Mouse (Mus musculus) monocyte, adult 2 months (primary cell): Measurements from ENCODE around the gene Thumpd3.

Experiments used
- DNase-seq, 2 experiments: peaks; one replicate each; pipeline ENCODE4 v3.0.0; 2022; ENCODE audit warnings: low spot score in 2 of 2, low read depth in 1 of 2

Thumpd3 gene

DNA sequence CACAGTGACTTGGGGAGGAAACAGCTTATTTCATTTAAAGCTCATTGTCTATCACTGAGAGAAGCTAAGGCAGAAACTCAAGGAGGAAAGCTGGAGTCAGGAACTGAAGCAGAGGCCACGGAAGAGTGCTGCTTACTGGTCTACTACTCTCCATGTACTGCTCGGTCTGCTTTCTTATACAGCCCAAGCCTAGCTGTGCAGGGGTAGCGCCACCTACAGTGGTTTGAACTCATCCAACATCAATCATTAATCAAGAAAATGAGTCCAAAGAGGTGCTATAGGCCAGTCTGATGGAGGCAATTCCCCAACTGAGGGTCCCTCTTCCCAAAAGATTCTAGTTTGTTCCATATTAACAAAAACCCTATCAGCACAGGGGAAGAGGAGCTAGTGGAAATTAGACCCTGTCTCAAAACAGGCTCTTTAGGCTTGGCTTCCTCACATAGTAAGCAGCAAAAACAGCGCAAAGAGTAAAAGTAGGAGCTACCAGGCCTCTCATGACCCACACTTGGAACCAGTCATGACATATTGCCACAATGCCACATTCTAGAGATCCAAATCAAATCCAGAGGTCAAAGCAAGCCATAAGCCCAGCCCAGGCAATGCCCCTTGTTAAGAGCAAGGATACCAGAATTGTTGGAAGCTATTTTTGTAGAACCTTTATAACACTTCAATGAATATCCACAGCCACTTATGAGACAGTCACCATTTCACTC is 9.4 kb upstream of the Thumpd3 start:
- no peak for DNase-seq

DNA sequence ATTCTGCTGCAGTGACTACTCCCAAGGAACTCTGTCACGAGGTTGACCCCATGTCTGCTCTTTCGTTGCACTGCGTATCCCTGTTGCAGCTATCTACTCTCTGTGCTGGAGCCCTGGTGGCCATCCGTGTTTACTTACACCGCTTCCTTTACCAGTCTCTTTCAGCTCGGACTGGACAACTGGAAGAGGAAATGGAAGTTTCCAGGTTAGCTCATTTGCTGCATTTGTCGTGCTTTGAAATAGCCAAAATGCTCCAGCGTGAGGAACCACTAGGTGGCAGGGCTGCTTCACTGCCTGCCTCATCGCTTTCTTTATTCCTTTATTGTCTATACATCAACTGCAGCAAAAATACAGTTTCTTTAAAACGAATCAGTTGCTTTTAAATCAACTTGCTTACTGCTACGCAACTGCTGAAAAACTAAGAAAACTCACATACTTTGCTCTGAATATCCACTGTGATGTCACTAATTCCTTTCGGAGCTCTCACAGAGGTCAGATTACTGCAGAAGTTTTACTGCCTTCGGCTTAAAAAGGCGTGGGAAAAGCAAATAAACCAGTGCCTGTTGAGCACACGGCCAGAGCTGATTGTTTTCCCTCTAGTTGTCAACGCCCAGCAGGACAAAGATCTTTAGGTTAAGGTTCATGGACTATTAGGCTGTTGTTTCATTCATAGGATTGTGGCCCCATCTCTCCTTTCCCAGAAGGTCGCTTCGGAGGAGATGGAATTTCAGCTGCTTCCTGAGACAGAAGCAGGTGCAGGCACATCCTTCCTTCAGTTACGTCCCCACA is 7.9 kb upstream of the Thumpd3 start:
- peak; percentile 42 to 48 for DNase-seq

DNA sequence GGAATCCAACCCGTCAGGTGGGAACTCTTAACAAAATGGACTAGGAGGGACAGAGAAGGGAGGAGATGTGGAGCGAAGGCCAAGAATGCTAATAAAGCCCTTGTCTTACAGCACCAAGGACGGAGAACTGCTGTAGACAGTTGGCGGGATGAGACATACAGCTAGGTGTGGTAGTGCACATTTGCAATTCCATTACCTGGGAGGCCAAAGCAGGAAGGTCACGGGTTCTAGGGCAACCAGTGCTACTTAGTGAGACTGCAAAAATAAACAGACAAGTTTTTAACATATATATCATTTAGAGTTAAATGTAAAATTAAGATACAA is 7.3 kb upstream of the Thumpd3 start:
- DNase-seq, result no peak

DNA sequence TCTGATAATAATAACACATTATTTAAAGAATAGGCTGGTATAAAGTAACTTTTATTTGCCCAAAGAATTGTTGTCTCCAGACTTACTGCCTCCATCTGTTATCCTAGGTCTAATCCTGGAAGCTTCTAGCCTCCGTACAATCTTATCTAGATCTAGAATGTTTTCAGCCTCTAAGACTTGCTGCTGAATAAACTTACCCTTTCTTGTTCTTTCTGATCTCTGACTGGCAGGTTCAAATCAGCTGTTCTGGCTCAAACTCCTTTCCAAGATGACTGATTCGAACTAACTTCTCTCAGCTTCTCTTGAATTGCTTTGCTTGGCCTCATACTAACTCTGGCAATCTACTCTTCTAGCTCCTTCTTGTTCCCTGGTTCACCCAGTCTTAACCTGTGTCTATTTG is 5.7 kb upstream of the Thumpd3 start:
- no peak for DNase-seq

DNA sequence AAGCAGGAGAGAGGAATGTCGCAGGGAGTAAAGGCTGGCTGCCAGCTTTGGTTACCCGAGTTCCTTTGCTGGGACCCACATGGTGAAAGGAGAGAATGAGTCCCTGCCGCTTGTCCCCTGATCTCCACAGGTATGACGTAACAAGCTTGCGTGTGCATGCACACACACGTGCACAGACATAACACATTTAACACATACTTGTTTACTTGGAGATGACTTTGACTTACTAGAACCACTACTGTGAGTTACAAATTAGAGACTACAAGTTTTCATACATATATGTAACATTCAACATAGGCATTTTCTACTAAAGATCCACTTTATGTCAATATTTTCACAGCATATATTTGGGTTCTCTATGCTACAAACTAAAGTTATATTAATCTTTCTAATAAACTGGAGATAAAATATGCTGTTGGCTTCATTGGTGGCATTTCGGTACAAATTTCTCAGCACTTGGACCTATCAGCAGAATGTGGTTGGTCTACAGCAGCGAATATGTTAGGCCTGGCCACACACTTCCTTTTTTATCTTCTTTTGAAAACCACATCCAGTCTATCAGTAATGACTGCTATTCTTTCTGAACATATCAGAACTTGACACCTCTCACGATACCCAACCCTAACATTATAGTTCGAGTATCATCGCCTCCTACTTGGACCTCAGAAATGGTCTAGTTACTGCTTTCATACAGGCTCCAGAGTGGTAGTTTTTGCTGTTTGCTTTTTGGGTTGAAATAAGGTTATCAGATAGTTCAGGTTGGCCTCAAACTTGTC is 4.6 kb upstream of the Thumpd3 start:
- DNase-seq, result no peak

DNA sequence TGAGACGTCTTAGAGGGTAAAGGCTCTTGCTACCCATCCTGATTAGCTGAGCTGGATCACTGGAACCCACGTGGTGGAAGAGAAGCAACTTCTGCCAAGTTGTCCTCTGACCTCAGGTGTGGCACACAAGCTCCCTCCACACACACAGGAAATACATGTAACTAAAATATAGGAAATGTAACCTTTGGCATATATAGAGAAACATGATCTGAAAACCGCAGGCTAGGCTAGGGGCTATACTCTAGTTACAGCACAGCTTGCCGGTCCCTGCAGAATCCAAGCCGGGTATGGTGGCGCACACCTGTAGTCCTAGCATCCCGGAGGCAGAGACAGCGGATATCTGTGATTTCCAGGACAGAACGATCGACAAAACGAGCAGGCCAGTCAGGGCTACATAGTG is 450 bp upstream of the Thumpd3 start:
- DNase-seq, result no peak

DNA sequence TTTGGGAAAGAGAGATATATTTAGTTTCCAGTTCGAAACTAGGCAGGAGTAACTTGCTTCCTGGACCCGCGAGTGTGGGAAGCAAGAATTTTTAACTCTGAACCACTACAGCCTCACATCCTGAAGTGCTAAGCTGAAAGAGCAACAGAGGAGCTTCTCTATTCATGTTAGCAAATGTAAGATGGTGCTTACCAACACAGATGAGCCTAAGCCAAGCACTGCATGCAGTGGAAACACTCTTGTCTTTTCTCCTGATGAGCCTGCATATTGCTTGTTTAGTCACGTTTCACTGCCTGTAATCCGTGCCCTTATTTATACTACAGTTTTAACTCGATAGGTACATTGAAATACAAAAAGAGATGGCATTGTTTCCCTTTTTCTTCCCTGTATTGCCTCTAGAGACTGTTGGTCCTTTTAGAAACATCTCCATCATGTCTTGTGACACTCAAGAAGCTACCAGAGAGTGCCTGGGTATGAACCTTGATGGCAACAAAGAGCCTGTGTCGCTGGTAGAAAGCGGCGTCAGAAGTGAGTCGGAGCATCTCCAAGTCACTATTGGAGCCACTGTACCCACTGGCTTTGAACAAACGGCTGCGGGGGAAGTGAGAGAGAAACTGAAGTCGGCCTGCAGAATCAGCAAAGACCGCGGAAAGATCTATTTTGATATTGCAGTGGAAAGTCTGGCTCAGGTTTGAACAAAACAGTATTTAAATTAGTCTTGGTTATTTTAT is 1.2 kb downstream of the Thumpd3 start:
- no peak for DNase-seq

DNA sequence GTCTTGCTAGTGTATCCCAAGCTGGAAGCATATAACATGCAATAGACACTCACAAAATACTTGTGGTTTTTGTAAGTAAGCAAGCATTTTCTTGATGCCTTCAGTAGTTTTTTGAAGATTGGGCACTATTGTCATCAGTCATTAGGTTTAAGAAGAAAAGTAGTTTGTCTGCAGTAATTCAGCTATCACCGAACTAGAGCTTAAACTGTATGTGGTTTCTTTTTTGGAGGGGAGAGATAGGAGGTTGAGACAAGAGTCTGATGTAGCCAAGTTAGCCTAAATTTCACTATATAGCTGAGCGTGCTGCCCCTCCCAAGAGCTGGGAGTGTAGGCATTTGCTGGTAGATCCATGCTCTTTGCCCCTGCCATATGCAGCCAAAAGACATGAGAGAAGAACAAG is 2.3 kb downstream of the Thumpd3 start:
- no peak for DNase-seq

DNA sequence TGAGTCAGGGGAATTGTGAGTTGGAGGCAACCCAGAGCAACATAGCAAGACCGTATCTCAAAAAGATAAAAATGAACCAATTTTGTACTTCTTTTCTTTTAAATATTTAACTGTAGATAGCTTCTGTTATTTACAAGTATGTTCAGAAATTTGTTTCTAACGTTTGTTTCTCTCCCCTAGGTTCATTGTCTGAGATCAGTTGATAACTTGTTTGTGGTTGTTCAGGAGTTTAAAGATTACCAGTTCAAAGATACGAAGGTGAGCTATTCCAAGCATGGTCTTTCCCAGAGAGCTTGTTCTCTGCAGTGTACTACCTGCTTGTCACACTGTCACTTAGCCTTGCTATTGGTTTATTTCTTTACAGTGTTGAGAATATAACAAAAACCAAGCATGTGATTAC is 3.1 kb downstream of the Thumpd3 start:
- no peak for DNase-seq

DNA sequence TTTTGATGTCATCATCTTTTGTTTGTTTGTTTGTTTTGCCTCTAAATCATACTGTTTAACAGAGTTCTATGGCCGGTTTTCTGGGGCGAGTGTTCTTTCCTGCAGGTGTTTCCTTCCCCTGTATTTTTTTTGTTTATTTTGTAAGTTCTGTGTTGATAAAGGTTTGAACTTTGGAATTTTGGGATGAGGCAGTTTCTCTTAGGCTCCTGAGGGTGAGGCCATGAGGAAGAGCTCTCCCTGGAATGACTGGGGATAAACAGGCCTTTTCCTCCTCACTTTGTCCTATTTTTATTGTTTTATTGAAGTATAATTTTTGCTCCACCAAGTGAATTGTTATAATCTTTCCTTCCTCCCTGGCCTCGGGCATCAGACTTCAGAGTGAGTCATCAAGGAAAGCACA is 6.9 kb downstream of the Thumpd3 start:
- DNase-seq, result no peak

DNA sequence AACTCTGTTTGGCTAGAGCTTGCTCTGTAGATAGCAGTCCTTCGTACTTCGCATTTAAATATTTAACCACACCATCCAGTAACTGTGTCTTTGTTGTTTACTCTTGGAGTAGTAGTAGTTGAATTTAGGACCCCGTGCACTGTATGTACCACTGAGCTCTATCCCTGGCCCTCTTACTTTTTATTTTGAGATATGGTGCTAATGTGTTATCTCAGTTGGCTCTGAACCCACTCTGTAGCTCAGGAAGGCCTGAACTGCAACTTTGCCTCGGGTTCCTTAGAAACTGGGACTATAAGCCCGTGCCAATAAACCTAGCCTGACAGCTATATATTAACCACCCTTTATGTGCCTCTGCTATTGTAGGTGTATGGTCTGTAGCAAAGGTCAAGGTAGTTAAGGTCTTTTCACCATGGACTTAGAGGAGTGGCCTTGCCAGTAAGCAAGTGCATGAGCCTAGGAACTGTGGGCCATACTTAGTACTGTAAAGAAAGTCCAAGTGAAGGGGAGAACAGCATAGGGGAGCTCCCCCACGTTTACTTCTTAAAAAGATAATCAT is 8.6 kb downstream of the Thumpd3 start:
- DNase-seq, result no peak

DNA sequence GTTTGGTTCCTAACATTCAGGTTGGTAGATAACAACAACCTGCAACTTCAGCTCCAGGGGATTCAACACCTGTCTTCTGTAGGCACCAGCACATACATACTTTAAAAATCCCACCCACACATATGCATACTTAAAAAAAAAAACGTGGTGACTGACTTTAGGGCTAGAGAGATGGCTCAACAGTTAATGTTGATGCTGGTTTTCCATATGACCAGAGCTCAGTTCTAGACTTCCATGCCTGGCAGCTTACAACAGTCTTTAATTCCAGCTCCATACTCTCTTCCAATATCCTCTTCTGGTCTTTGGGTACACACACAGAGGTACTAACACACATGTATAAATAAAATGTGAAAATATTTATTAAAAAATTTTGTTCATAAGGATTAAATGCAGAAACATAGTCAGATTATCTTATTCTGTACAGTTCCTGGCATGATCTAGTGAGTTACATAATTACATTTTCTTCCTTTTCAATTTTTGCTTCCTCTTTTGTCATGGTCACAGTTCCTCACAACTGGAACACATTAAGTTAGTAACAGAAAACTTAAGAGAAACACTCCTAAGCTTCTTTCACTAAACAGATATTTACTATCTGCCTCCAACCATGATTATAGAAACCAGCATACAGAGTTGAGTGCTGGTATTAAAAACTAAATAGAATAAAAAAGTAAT is 15.0 kb downstream of the Thumpd3 start:
- DNase-seq, result no peak

DNA sequence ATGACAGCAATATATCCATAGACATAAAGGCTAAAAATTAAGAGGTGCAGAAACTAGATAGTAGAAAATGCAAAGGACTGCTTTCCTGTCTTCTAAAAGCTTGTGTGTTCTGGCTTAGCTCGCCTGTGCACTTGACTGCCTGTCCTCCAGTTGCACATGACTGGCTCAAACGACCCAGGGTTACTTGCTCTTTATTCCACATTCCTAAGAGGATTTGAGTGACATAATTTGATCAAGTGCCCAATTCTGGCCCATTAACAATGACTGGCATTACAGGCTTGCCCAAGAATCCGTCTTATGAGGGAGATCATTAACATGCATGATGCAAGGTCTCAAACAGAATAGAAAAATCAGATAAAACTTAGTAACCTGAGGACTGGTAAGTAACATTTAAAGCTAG is 16.2 kb downstream of the Thumpd3 start:
- DNase-seq, result no peak

DNA sequence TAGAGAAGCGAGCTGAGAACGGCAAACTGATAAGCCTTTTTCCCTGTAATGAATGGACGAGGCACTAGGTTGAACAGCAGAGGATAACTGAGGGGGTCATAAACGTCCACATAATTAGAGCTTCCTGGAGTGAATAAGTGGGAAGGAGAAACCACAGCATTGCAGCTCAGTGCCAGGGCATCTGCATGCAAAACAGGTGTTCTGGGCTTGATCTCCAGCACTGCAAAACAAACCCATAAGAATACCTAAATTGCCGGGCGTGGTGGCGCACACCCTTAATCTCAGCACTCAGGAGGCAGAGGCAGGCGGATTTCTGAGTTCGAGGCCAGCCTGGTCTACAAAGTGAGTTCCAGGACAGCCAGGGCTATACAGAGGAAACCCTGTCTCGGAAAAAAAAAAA is 17.3 kb downstream of the Thumpd3 start:
- no peak for DNase-seq

DNA sequence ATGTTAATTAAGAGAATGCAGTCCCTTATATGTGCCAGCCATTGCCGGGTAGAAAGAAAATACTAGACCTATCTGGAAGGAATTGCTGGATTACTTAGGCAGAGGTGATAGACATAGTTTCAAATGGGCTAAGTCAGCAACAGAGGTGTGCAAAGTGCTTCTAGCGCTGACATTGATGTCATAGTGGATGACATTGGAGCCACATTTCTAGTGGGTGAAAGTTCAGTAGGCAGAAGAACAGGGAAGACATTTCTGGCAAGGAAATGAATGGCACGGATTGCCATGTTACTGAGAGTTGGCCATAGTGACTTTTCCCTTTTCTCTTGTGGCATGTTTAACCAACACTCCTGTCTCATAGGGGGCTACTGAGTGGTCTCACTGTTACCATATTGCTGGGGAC is 19.2 kb downstream of the Thumpd3 start:
- no peak for DNase-seq

DNA sequence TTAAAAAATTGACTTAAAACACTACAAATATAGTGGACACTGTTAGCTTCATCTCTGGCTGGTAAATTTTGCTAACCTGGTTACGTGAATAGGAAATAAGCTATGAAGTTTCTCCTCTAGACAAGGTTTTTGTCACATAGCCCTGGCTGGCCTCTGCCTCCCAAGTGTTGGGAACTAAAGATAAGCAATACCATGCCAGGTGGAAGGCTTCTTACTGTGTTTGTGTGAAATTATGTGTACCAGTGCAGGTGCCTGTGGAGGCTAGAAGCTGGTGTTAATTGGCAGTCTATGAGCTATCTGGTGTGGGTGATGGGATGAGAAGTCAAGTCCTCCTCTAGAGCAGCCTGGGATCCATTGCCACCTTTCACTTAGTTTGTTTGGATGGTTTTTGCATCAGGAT is 23.1 kb downstream of the Thumpd3 start:
- DNase-seq, result no peak

DNA sequence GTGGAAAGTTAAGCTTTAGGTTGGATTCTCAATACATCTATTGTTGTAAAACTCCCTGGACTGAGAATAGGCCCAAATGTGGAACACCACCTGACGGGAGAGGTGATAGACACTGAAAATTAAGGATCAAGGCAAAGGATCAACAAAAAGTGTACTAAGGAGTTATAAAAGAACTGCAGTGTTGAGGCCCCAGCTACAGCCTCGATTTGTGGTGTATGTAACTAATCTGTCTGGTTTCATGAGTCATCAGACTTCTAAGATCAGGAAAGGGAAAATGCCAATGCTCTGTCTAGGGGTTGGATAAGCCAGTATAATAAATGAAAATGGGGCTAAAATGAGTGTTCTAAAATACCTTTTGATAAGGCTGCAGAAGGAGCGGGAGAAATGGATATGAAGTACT is 29.2 kb downstream of the Thumpd3 start:
- DNase-seq, result no peak

DNA sequence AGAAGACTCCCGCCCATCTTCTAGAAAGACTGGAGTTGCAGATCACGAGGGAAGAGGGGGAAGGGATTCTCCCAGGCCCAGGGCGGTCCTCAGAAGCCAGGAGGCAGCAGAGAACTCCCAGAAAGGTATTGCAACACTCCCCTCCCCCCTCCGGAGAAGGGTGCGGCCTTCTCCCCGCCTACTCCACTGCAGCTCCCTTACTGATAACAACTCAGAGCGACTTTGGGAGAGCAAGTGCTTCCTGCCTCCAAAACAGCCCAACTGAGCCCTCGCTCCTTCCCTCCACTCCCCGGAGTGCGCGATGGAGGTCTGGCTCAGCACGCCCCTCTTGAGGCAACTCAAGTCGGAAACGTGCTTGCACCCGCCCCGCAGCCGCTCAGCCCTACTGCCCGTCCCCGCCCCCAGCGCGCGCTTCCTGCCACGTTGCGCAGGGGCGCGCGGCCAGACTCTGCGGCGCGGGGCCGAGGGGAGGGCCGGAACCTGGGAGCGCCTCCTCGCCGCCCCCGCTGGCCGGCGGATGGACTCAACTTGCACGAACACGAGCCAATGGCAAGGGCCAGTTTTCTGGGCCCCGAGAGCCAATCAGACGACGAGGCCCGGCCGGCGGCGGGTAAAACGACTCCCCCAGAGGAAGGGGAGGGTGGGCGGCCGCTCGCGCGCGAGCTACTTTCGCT is 30.1 kb downstream of the Thumpd3 start:
- DNase-seq, result peak; percentile 86 to 91

DNA sequence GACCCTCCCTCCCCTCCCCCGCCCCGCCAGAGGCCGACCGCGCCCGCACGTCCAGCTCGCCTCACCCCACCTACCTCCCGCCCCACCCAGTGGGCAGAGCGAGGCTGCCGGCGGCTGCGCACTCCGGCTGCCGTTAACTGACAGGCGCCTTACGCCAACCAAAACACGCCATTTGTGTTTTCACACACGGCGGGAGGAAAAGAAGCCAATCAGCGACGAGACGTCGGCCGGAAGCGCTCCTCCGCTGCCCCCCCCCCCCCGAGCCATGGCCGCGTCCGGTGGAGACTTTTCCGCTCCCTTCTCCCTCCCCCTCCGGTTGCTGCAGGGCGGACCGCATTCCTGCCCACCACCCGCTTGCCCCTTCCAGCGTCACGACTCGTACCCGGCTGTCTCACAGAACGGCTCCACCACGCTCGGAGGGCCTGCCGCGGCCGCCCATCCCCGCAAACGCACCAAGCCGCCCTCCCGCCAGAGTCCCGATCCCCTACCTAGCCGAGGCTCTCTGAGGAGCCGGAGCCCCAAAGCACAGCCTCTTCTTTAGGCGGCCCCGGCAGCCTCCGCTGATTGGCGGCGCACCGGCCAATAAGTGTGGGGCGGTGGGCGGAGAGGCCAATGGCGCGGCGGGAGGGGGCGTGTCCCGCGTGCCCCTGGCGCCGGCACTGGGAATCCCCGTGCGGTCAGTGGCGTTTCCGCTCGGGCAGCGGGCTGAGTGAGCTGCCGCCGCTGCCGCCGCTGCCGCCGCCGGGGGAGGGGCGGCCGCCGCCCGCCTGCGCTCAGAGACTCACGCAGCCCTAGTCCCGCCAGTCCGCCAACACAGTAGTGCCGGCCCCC is 30.9 kb downstream of the Thumpd3 start, which contains the start of gene Setd5:
Gene Setd5 (plus strand): TSS at position 680 of the 831 bp plus-strand sequence.
- peak; percentile 98 to 99 for DNase-seq
